Mouse (Mus musculus): ENCODE results near the gene Mlxipl. TPM values are rescaled to one million over a fixed set of nuclear protein-coding genes. Genes with fewer than 3 reads are reported as not detected.
A peak's percentile ranks its signal among the peaks of the same experiment; 100 is the strongest.

Gene Mlxipl
- polyA plus RNA-seq, 2 experiments from 2014 or later: not detected

- no peak for ATAC-seq
Measured at GRCm38 (mm10) chr5:135148715-135149052, 59.0 kb downstream of the Mlxipl start.

- ATAC-seq: peak; percentile 86
Measured at GRCm38 (mm10) chr5:135149053-135149819, 59.5 kb downstream of the Mlxipl start, which contains the start of gene Tbl2. Tbl2 (plus strand) TSS chr5:135149657.

- no peak for ATAC-seq
Measured at GRCm38 (mm10) chr5:135149820-135150178, 60.1 kb downstream of the Mlxipl start.

- no peak for ATAC-seq
Measured at GRCm38 (mm10) chr5:135156496-135156895, 66.8 kb downstream of the Mlxipl start.

- ATAC-seq: no peak
Measured at GRCm38 (mm10) chr5:135161221-135161620, 71.5 kb downstream of the Mlxipl start.

- no peak for ATAC-seq
Measured at GRCm38 (mm10) chr5:135161650-135162049, 72.0 kb downstream of the Mlxipl start.

GRCm38 (mm10) chr5:135162361-135162760 is 72.7 kb downstream of the Mlxipl start:
- ATAC-seq: no peak

- no peak for ATAC-seq
Measured at GRCm38 (mm10) chr5:135162821-135163220, 73.1 kb downstream of the Mlxipl start.

- no peak for ATAC-seq
Measured at GRCm38 (mm10) chr5:135166909-135167308, 77.2 kb downstream of the Mlxipl start.

GRCm38 (mm10) chr5:135167469-135167868 is 77.8 kb downstream of the Mlxipl start:
- ATAC-seq: no peak

GRCm38 (mm10) chr5:135168063-135169062 is 78.7 kb downstream of the Mlxipl start, which contains the start of gene Bcl7b:
Bcl7b (plus strand) TSS chr5:135168283.
- peak; percentile 97 for ATAC-seq

- no peak for ATAC-seq
Measured at GRCm38 (mm10) chr5:135169479-135169878, 79.8 kb downstream of the Mlxipl start.

GRCm38 (mm10) chr5:135171688-135172220 is 82.1 kb downstream of the Mlxipl start:
- ATAC-seq: no peak

GRCm38 (mm10) chr5:135172986-135173385 is 83.3 kb downstream of the Mlxipl start:
- no peak for ATAC-seq

- ATAC-seq: no peak
Measured at GRCm38 (mm10) chr5:135175086-135175485, 85.4 kb downstream of the Mlxipl start.

- ATAC-seq: no peak
Measured at GRCm38 (mm10) chr5:135178523-135178922, 88.8 kb downstream of the Mlxipl start.

- no peak for ATAC-seq
Measured at GRCm38 (mm10) chr5:135178996-135179395, 89.3 kb downstream of the Mlxipl start.

- no peak for ATAC-seq
Measured at GRCm38 (mm10) chr5:135179616-135180015, 89.9 kb downstream of the Mlxipl start.

GRCm38 (mm10) chr5:135180796-135181195 is 91.1 kb downstream of the Mlxipl start:
- no peak for ATAC-seq

GRCm38 (mm10) chr5:135181776-135182175 is 92.1 kb downstream of the Mlxipl start:
- no peak for ATAC-seq

GRCm38 (mm10) chr5:135183131-135183861 is 93.6 kb downstream of the Mlxipl start:
- ATAC-seq: no peak

- no peak for ATAC-seq
Measured at GRCm38 (mm10) chr5:135185016-135185415, 95.3 kb downstream of the Mlxipl start.

Measured in activated CD4-positive, CD25-positive, alpha-beta regulatory T cell, adult 4 months (primary cell).